18 mouse cellular contexts compared by ENCODE assay signal in genomic region chr5:131596591-131596990, GRCm38 (mm10).
DNase-seq lines count a peak whose midpoint lies in the region; ATAC-seq and TF ChIP-seq lines count a peak whose summit lies in the region.
"Had no signal": no experiment of that assay in that cellular context is flagged by ENCODE, and none has a peak within 500 bp of the region (broad histone marks: within the 10 kb centered on the region; RNA-seq: fewer than 3 reads in every experiment).

No protein-coding gene starts in this region.

- H3K4me3 ChIP-seq in forebrain, embryonic 11.5 days (ENCODE audit: low read depth, low read length) = no peak overlapping the region
- H3K4me3 ChIP-seq in forebrain, postnatal 0 days (ENCODE audit: low read depth, low read length) = no peak overlapping the region
- H3K4me3 ChIP-seq in forebrain, embryonic 14.5 days (ENCODE audit: low read depth, low read length) = no peak overlapping the region
- H3K4me3 ChIP-seq in limb, embryonic 13.5 days = no peak overlapping the region
- H3K4me3 ChIP-seq in neural tube, embryonic 14.5 days (ENCODE audit: low read depth, low read length) = no peak overlapping the region
- no peak overlapping the region for H3K4me3 ChIP-seq in gastrocnemius, adult 2 months
- H3K4me3 ChIP-seq: myocyte had no signal

- peaks cover 31% of the 10 kb centered on the region for H3K4me1 ChIP-seq in forebrain, embryonic 11.5 days (replicated peaks; ENCODE audit: control insufficient read depth, insufficient read depth, low read length)
- 0 out of 2 replicates have a peak, but pooled peaks cover 12% of the 10 kb centered on the region for H3K4me1 ChIP-seq in forebrain, postnatal 0 days (ENCODE audit: insufficient read depth)
- H3K4me1 ChIP-seq in forebrain, embryonic 14.5 days (ENCODE audit: control insufficient read depth, insufficient read depth, low read length) = peaks cover 44% of the 10 kb centered on the region
- H3K4me1 ChIP-seq in limb, embryonic 13.5 days = peaks cover 44% of the 10 kb centered on the region
- peaks cover 42% of the 10 kb centered on the region for H3K4me1 ChIP-seq in neural tube, embryonic 14.5 days (ENCODE audit: control insufficient read depth, insufficient read depth, low read length)

- H3K4me2 ChIP-seq in forebrain, embryonic 11.5 days (ENCODE audit: low read depth, low read length, severe bottlenecking) = peak overlapping the region; percentile 35; the same call in 1 of the 2 replicates
- H3K4me2 ChIP-seq in forebrain, postnatal 0 days (ENCODE audit: low read depth) = no peak overlapping the region
- peak overlapping the region; percentile 6; the same call in 1 of the 2 replicates for H3K4me2 ChIP-seq in forebrain, embryonic 14.5 days (ENCODE audit: low read length)
- 0 out of 2 replicates have a peak overlapping the region, but pooled peaks have one; percentile 19 for H3K4me2 ChIP-seq in limb, embryonic 13.5 days (replicated peaks)
- peak overlapping the region; percentile 9; the same call in 1 of the 2 replicates for H3K4me2 ChIP-seq in neural tube, embryonic 14.5 days (ENCODE audit: low read depth, low read length)

- H3K27me3 ChIP-seq in forebrain, embryonic 11.5 days (ENCODE audit: control insufficient read depth, insufficient read depth, low read length) = peaks cover 10% of the 10 kb centered on the region
- no peaks in the 10 kb centered on the region for H3K27me3 ChIP-seq in forebrain, postnatal 0 days (ENCODE audit: insufficient read depth, low read length)
- 0 out of 2 replicates have a peak, but pooled peaks cover 3% of the 10 kb centered on the region for H3K27me3 ChIP-seq in forebrain, embryonic 14.5 days (replicated peaks; ENCODE audit: control insufficient read depth, insufficient read depth, low read length)
- H3K27me3 ChIP-seq in limb, embryonic 13.5 days = peaks cover 26% of the 10 kb centered on the region
- no peaks in the 10 kb centered on the region for H3K27me3 ChIP-seq in neural tube, embryonic 14.5 days (ENCODE audit: control insufficient read depth, insufficient read depth, low read length)

- no peaks in the 10 kb centered on the region for H3K36me3 ChIP-seq in forebrain, embryonic 11.5 days (ENCODE audit: control insufficient read depth, insufficient read depth, low read length)
- H3K36me3 ChIP-seq in forebrain, postnatal 0 days (ENCODE audit: insufficient read depth) = no peaks in the 10 kb centered on the region
- no peaks in the 10 kb centered on the region for H3K36me3 ChIP-seq in forebrain, embryonic 14.5 days (ENCODE audit: control insufficient read depth, insufficient read depth, low read length)
- H3K36me3 ChIP-seq in limb, embryonic 13.5 days = no peaks in the 10 kb centered on the region
- H3K36me3 ChIP-seq in neural tube, embryonic 14.5 days (ENCODE audit: control insufficient read depth, insufficient read depth, low read length) = no peaks in the 10 kb centered on the region

- intact Hi-C loops in gastrocnemius, adult 2 months (cut with DNase I) = no loop called here

- under 1% methylated on average over 10 of the region's 10 CpGs for WGBS in forebrain, embryonic 11.5 days
- WGBS in forebrain, postnatal 0 days = 9% methylated on average over 10 of the region's 10 CpGs
- 2% methylated on average over 10 of the region's 10 CpGs for WGBS in forebrain, embryonic 14.5 days
- WGBS in limb, embryonic 13.5 days = 6% methylated on average over 10 of the region's 10 CpGs
- 4% methylated on average over 10 of the region's 10 CpGs for WGBS in neural tube, embryonic 14.5 days

- H3K27ac ChIP-seq in forebrain, embryonic 11.5 days (ENCODE audit: low read depth, low read length) = peak overlapping the region; percentile 2
- H3K27ac ChIP-seq in forebrain, postnatal 0 days (ENCODE audit: low read depth, low read length) = no peak overlapping the region; the same call in 1 of the 2 replicates
- peak overlapping the region; percentile 67 for H3K27ac ChIP-seq in forebrain, embryonic 14.5 days (ENCODE audit: low read depth, low read length)
- no peak overlapping the region for H3K27ac ChIP-seq in limb, embryonic 13.5 days
- H3K27ac ChIP-seq in neural tube, embryonic 14.5 days (ENCODE audit: low read depth, low read length) = peak overlapping the region; percentile 35; the same call in 1 of the 2 replicates
- H3K27ac ChIP-seq in gastrocnemius, adult 2 months = no peak overlapping the region
- H3K27ac ChIP-seq: kidney, postnatal 0 days had no signal

- no peak for TF ChIP-seq CTCF in forebrain, postnatal 0 days (IDR thresholded peaks at IDR 0.05; ENCODE audit: low read depth)
- TF ChIP-seq CTCF in gastrocnemius, adult 2 months (IDR thresholded peaks at IDR 0.05) = no peak

- no peak overlapping the region for H3K9ac ChIP-seq in forebrain, embryonic 11.5 days (ENCODE audit: low read length)
- no peak overlapping the region for H3K9ac ChIP-seq in forebrain, postnatal 0 days
- H3K9ac ChIP-seq in forebrain, embryonic 14.5 days (ENCODE audit: low read length) = peak overlapping the region; percentile 22; the same call in 1 of the 2 replicates
- peak overlapping the region; percentile 8; the same call in 1 of the 2 replicates for H3K9ac ChIP-seq in limb, embryonic 13.5 days
- 0 out of 2 replicates have a peak overlapping the region, but pooled peaks have one; percentile 26 for H3K9ac ChIP-seq in neural tube, embryonic 14.5 days (replicated peaks; ENCODE audit: low read depth, low read length)
- H3K9ac ChIP-seq: liver, postnatal 0 days had no signal

- DNase-seq in forebrain, embryonic 11.5 days (ENCODE audit: low spot score) = peak; percentile 76
- DNase-seq in forebrain, postnatal 0 days = no peak
- DNase-seq in forebrain, embryonic 14.5 days (ENCODE audit: low spot score) = peak; percentile 69
- no peak for DNase-seq in gastrocnemius, adult 2 months
- no peak for DNase-seq in cerebellum, adult 9-10 months
- DNase-seq: cerebellum, adult 11-12 months; gastrocnemius, postnatal 36 days; left cerebral cortex, postnatal 4 days; liver, postnatal 0 days; right cerebral cortex, adult 18-20 months; spleen, adult 18-20 months; thymus, postnatal 4 days had no signal

- no peaks in the 10 kb centered on the region for H3K9me3 ChIP-seq in forebrain, embryonic 11.5 days (ENCODE audit: control insufficient read depth, low read length)
- no peaks in the 10 kb centered on the region for H3K9me3 ChIP-seq in forebrain, postnatal 0 days (ENCODE audit: low read length)
- H3K9me3 ChIP-seq in forebrain, embryonic 14.5 days (replicated peaks; ENCODE audit: control insufficient read depth, low read length) = no peaks in the 10 kb centered on the region
- no peaks in the 10 kb centered on the region for H3K9me3 ChIP-seq in limb, embryonic 13.5 days
- H3K9me3 ChIP-seq in neural tube, embryonic 14.5 days (ENCODE audit: control insufficient read depth, low read length) = no peaks in the 10 kb centered on the region

- ATAC-seq in forebrain, embryonic 11.5 days (replicated peaks; ENCODE audit: low FRiP score) = peak; percentile 28
- ATAC-seq in forebrain, postnatal 0 days = no peak
- peak; percentile 24; the same call in 1 of the 2 replicates for ATAC-seq in forebrain, embryonic 14.5 days
- ATAC-seq in limb, embryonic 13.5 days (ENCODE audit: low FRiP score, low read depth) = no peak
- no peak for ATAC-seq in neural tube, embryonic 14.5 days (ENCODE audit: low read depth)
- ATAC-seq in inflammation-experienced regulatory T-cells, adult 6 months = no peak
- ATAC-seq: intestine, embryonic 16.5 days; liver, postnatal 0 days had no signal

Comparison
In these comparisons a context has a peak if more than half of its experiments do, and no peak if none do; other contexts are left out.
1. ATAC-seq: peak in forebrain, embryonic 11.5 days (single experiment) and forebrain, embryonic 14.5 days (single experiment); none in forebrain, postnatal 0 days (single experiment), limb, embryonic 13.5 days (single experiment), neural tube, embryonic 14.5 days (single experiment) and inflammation-experienced regulatory T-cells, adult 6 months (single experiment).
2. DNase-seq: peak in forebrain, embryonic 11.5 days (single experiment) and forebrain, embryonic 14.5 days (single experiment); none in forebrain, postnatal 0 days (single experiment), gastrocnemius, adult 2 months (single experiment) and cerebellum, adult 9-10 months (single experiment).
3. H3K27ac ChIP-seq: peak in forebrain, embryonic 11.5 days (single experiment), forebrain, embryonic 14.5 days (single experiment) and neural tube, embryonic 14.5 days (single experiment); none in forebrain, postnatal 0 days (single experiment), limb, embryonic 13.5 days (single experiment) and gastrocnemius, adult 2 months (single experiment).
4. H3K9ac ChIP-seq: peak in forebrain, embryonic 14.5 days (single experiment), limb, embryonic 13.5 days (single experiment) and neural tube, embryonic 14.5 days (single experiment); none in forebrain, embryonic 11.5 days (single experiment) and forebrain, postnatal 0 days (single experiment).